Mouse (Mus musculus) brain, embryonic 14.5 days (tissue): Measurements from ENCODE around the gene Rab37.

Experiments
- CTCF ChIP-seq: fragments of 200-500 bp; IDR thresholded peaks from 2 replicates; pipeline ENCODE4 v1.5.1; 2012; ENCODE audit warnings: inconsistent platforms, mild to moderate bottlenecking, moderate library complexity, borderline replicate concordance; ENCODE audit not compliant: insufficient read depth, insufficient read length; ENCODE audit errors: extremely low read depth
- POLR2A ChIP-seq: fragments of 200-500 bp; IDR thresholded peaks from 2 replicates; pipeline ENCODE4 v1.6.1; 2012; ENCODE audit warnings: mild to moderate bottlenecking, inconsistent platforms, borderline replicate concordance; ENCODE audit not compliant: poor library complexity, insufficient read depth, insufficient read length, severe bottlenecking; ENCODE audit errors: extremely low read depth

DNA sequence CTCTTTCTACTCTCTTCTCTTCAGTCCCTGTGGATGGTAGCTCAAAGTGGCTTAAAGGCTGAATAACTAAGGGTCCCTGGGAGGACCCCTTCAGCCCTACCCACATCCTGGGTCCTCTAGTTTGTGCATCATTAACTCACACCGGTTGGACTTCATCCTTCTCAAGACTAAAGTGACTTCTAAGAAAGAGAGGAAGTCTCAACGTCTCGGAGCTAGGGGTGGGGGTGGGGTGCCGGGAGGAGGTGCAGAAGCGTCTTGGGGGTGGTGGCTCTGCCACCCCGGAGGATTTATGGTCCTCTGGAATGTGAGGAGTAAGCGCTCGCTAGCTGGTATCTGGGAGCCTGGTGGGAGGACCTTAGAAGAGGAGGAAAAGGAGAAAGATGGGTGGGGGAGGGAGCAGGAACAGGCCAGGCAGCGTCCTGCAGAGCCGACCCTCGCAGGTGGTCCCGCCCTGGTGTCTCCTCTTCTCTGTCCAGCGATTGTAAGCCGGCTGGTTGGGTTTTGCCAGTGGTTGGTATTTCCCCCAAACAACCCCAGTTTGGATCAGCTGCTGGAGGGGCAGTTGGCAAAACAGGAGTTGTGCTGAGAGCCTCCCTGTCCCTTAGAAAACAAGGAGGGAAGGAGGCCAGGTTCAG, 73.2 kb downstream of the Rab37 start:
- TF ChIP-seq CTCF: no peak
- TF ChIP-seq POLR2A: no peak
